Mouse (Mus musculus): ENCODE measurements at regions not wholly inside any gene's neighbourhood (a gene's known extent, or its start where the extent isn't known, plus 50 kb on each side); places are given as distances from the start of the nearest gene placed in this dataset.

DNA sequence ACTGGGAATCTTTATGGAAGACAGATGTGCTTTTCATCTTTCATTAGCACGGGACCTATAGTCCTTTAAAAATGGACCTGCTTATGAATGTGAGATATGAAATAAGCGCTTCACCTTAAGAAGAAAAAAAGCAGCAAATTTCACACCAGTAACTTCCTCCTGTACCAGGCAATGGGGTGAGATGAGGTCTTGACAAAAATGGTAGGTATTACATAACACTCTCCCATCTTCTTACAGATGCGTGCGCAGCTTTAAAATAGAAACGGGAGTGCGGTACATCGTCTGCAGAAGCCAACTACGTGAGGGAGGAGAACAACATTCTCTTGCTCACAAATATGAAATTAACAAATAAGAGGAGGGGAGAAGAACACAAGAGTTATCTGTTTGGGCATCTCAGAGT lies 62.6 kb upstream of the Rora start:
- Histone ChIP-seq H3K27ac (replicated peaks; ENCODE audit: low read depth, low read length) (no peak overlapping the region), H3K4me1 (ENCODE audit: control insufficient read depth, insufficient read depth, low read length) (no peaks in the 10 kb centered on the region), H3K4me2 (ENCODE audit: low read depth, low read length) (no peak overlapping the region), H3K27me3 (ENCODE audit: control insufficient read depth, insufficient read depth, low read length) (no peaks in the 10 kb centered on the region), H3K4me3 (ENCODE audit: low read depth, low read length) (no peak overlapping the region), H3K9me3 (replicated peaks; ENCODE audit: control insufficient read depth, low read length) (no peaks in the 10 kb centered on the region), H3K36me3 (replicated peaks; ENCODE audit: control insufficient read depth, insufficient read depth, low read depth, low read length) (no peaks in the 10 kb centered on the region), H3K9ac (replicated peaks; ENCODE audit: low read length) (no peak overlapping the region)
- ATAC-seq (replicated peaks; ENCODE audit: insufficient number of reproducible peaks, low FRiP score, low TSS enrichment, low read depth) (no peak), DNase-seq (ENCODE audit: low spot score) (no peak)
- WGBS, result 87% methylated on average over 8 of the region's 8 CpGs

DNA sequence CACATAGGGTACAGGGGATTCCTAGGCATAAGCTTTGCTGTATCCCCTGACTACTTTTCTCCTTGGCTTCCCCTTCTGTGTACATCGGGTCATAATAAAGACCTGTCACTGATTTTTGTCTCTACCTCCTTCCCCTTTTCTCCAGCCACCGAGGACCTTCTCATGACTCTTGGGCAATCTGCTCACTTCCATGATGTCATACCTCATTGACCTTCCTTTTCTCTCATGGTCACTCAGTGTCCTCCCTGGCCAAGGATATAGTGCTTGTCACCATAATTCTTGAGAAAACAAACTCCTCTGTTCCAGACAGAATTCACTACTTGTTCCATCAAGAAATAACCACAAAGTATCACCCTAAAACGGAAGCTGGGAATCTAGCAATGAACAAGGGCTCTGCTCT lies 60.6 kb upstream of the Rora start:
- Histone ChIP-seq H3K9ac (replicated peaks; ENCODE audit: low read length) (no peak overlapping the region), H3K36me3 (replicated peaks; ENCODE audit: control insufficient read depth, insufficient read depth, low read depth, low read length) (no peaks in the 10 kb centered on the region), H3K27ac (replicated peaks; ENCODE audit: low read depth, low read length) (no peak overlapping the region), H3K9me3 (replicated peaks; ENCODE audit: control insufficient read depth, low read length) (no peaks in the 10 kb centered on the region), H3K4me3 (ENCODE audit: low read depth, low read length) (no peak overlapping the region), H3K4me2 (ENCODE audit: low read depth, low read length) (no peak overlapping the region), H3K27me3 (ENCODE audit: control insufficient read depth, insufficient read depth, low read length) (no peaks in the 10 kb centered on the region), H3K4me1 (ENCODE audit: control insufficient read depth, insufficient read depth, low read length) (no peaks in the 10 kb centered on the region)
- no peak for ATAC-seq (replicated peaks; ENCODE audit: insufficient number of reproducible peaks, low FRiP score, low TSS enrichment, low read depth)
- no peak for DNase-seq (ENCODE audit: low spot score)
- WGBS, result 82% methylated on average over 3 of the region's 3 CpGs

- Histone ChIP-seq H3K27me3 (ENCODE audit: control insufficient read depth, insufficient read depth, low read length) (no peaks in the 10 kb centered on the region), H3K36me3 (replicated peaks; ENCODE audit: control insufficient read depth, insufficient read depth, low read depth, low read length) (no peaks in the 10 kb centered on the region), H3K9ac (replicated peaks; ENCODE audit: low read length) (no peak overlapping the region), H3K9me3 (replicated peaks; ENCODE audit: control insufficient read depth, low read length) (no peaks in the 10 kb centered on the region), H3K4me3 (ENCODE audit: low read depth, low read length) (no peak overlapping the region), H3K4me1 (ENCODE audit: control insufficient read depth, insufficient read depth, low read length) (no peaks in the 10 kb centered on the region), H3K4me2 (ENCODE audit: low read depth, low read length) (no peak overlapping the region), H3K27ac (replicated peaks; ENCODE audit: low read depth, low read length) (no peak overlapping the region)
- DNase-seq (ENCODE audit: low spot score) (no peak), ATAC-seq (replicated peaks; ENCODE audit: insufficient number of reproducible peaks, low FRiP score, low TSS enrichment, low read depth) (no peak)
- WGBS, result 71% methylated on average over 2 of the region's 2 CpGs
Measured at GRCm38 (mm10) chr9:68594586-68594985, 59.0 kb upstream of the Rora start.

All from embryonic facial prominence, embryonic 11.5 days (tissue).